Mouse (Mus musculus): Measurements from ENCODE around the gene Pde4d.

GRCm38 (mm10) chr13:108524969-108525368 lies 75.2 kb downstream of the Pde4d start:
- TF ChIP-seq ZNF384 (IDR thresholded peaks at IDR 0.05; ENCODE audit: low read depth, low read length) (no peak), MAX (IDR thresholded peaks at IDR 0.05; ENCODE audit: low read length) (no peak), MYC (IDR thresholded peaks at IDR 0.05; ENCODE audit: low read depth, low read length) (no peak), POLR2A (IDR thresholded peaks at IDR 0.05; ENCODE audit: control insufficient read depth in 1 of 2, insufficient read depth in 1 of 2, low read depth in 1 of 2, low read length in 2 of 2, poor library complexity in 1 of 2) (no peak), CTCF (IDR thresholded peaks at IDR 0.05 in 2 of 3, conservative IDR thresholded peaks at IDR 0.05 in 1 of 3; ENCODE audit: control insufficient read depth in 1 of 3, insufficient read depth in 1 of 3, low read depth in 2 of 3, low read length in 3 of 3, poor library complexity in 1 of 3, severe bottlenecking in 1 of 3) (no peak), ZC3H11A (IDR thresholded peaks at IDR 0.05; ENCODE audit: low read depth, low read length) (no peak), CHD1 (IDR thresholded peaks at IDR 0.05; ENCODE audit: low read depth, low read length) (no peak)

All from MEL (cell line).